ENCODE assay signal across 7 mouse cellular contexts in genomic region chr16:93832451-93833276, GRCm38 (mm10). TPM values are rescaled to one million over a fixed set of nuclear protein-coding genes. Genes with fewer than 3 reads are reported as not detected.
DNase-seq lines count a peak whose midpoint lies in the region; ATAC-seq and TF ChIP-seq lines count a peak whose summit lies in the region.

No protein-coding gene starts in this region.

- H3K4me1 ChIP-seq in heart, adult 2 months (ENCODE audit: control insufficient read depth, insufficient read depth, low read length): peaks cover 5% of the 10 kb centered on the region
- peaks cover 13% of the 10 kb centered on the region for H3K4me1 ChIP-seq in neural tube, embryonic 12.5 days

- no peak for TF ChIP-seq EP300 in heart, adult 2 months (IDR thresholded peaks at IDR 0.05; ENCODE audit: insufficient read depth, low read depth, low read length)

- under 1% methylated on average over 60 of the region's 69 CpGs for WGBS in heart, adult 2 months
- WGBS in neural tube, embryonic 12.5 days: 1% methylated on average over 67 of the region's 69 CpGs

- peaks cover 50% of the 10 kb centered on the region for H3K79me3 ChIP-seq in C2C12 (ENCODE audit: low read depth)

- peaks cover 55% of the 10 kb centered on the region for H3K79me2 ChIP-seq in C2C12 (ENCODE audit: control insufficient read depth, insufficient read depth)
- H3K79me2 ChIP-seq in heart, adult 2 months (replicated peaks; ENCODE audit: control insufficient read depth, insufficient read depth, low read length): peaks cover 5% of the 10 kb centered on the region; the same call in 1 of the 2 replicates

- peak overlapping the region; percentile 66 for H3K4me2 ChIP-seq in neural tube, embryonic 12.5 days (replicated peaks)

- ATAC-seq in common myeloid progenitor, adult 5-6 weeks (replicated peaks; ENCODE audit: low read depth, poor library complexity, severe bottlenecking): peak; percentile 45
- ATAC-seq in neural tube, embryonic 12.5 days (ENCODE audit: low FRiP score, low read depth): peak; percentile 79

- peaks cover 14% of the 10 kb centered on the region for H3K36me3 ChIP-seq in C2C12 (ENCODE audit: control insufficient read depth, insufficient read depth)
- peaks cover 6% of the 10 kb centered on the region for H3K36me3 ChIP-seq in heart, adult 2 months (ENCODE audit: control insufficient read depth, insufficient read depth, low read length)
- no peaks in the 10 kb centered on the region for H3K36me3 ChIP-seq in neural tube, embryonic 12.5 days

- peak; percentile 78 for DNase-seq in 416B (ENCODE audit: low read depth)
- no peak for DNase-seq in heart, adult 2 months
- DNase-seq in kidney, adult 8-10 months: peak; percentile 48 to 65
- peak; percentile 54 to 66 for DNase-seq in lung, adult 18-20 months

- H3K27me3 ChIP-seq in C2C12 (ENCODE audit: control insufficient read depth, insufficient read depth, insufficient read length): no peaks in the 10 kb centered on the region
- no peaks in the 10 kb centered on the region for H3K27me3 ChIP-seq in heart, adult 2 months (ENCODE audit: control insufficient read depth, insufficient read depth, low read length)
- no peaks in the 10 kb centered on the region for H3K27me3 ChIP-seq in neural tube, embryonic 12.5 days (replicated peaks)

- H3K9ac ChIP-seq in heart, adult 2 months (ENCODE audit: low read depth, low read length): peak overlapping the region; percentile 92
- peak overlapping the region; percentile 93 for H3K9ac ChIP-seq in neural tube, embryonic 12.5 days

- peak overlapping the region; percentile 88 for H3ac ChIP-seq in C2C12 (ENCODE audit: control insufficient read depth, insufficient read length, low read depth)

- no peak for TF ChIP-seq CTCF in C2C12 (IDR thresholded peaks at IDR 0.05; ENCODE audit: control insufficient read depth, insufficient read depth, insufficient read length)
- no peak for TF ChIP-seq CTCF in heart, adult 2 months (IDR thresholded peaks at IDR 0.05)

- no peak for TF ChIP-seq POLR2A in heart, adult 2 months (IDR thresholded peaks at IDR 0.05; ENCODE audit: insufficient read depth, low read depth, low read length)

- H3K27ac ChIP-seq in heart, adult 2 months: peak overlapping the region; percentile 92
- H3K27ac ChIP-seq in neural tube, embryonic 12.5 days: peak overlapping the region; percentile 93

- intact Hi-C loops in heart, adult 2 months (cut with DNase I): loop anchor here (5.0 to 10.0 kb wide), 3 partner anchors 50 to 225 kb away; partner anchors contain the start of genes Cbr1, Chaf1b and Dop1b

- H3K4me3 ChIP-seq in C2C12 (ENCODE audit: insufficient read depth, poor library complexity, severe bottlenecking): peak overlapping the region; percentile 85
- H3K4me3 ChIP-seq in heart, adult 2 months: peak overlapping the region; percentile 77
- H3K4me3 ChIP-seq in neural tube, embryonic 12.5 days: peak overlapping the region; percentile 91

- H3K9me3 ChIP-seq in neural tube, embryonic 12.5 days: no peaks in the 10 kb centered on the region

TF ChIP-seq in C2C12, 6 proteins besides CTCF, POLR2A, EP300 and RAD21:
- no peak for TF ChIP-seq MYOG (IDR thresholded peaks at IDR 0.05; ENCODE audit: control insufficient read depth, extremely low read depth, insufficient read length)
- no peak for TF ChIP-seq MYOD1 (IDR thresholded peaks at IDR 0.05; ENCODE audit: control insufficient read depth, insufficient read length, low read depth)
- TF ChIP-seq MAX (IDR thresholded peaks at IDR 0.05): no peak
- no peak for TF ChIP-seq FOSL1 (IDR thresholded peaks at IDR 0.05; ENCODE audit: insufficient read depth, low read length, poor library complexity, severe bottlenecking)
- TF ChIP-seq CEBPB (IDR thresholded peaks at IDR 0.05; ENCODE audit: low read depth): no peak
- TF ChIP-seq USF1 (IDR thresholded peaks at IDR 0.05; ENCODE audit: low read depth): no peak

RNA-seq across cellular contexts. Expression of gene Morc3, which starts 0.7 kb away (rescaled TPM):
- 8.0 TPM for polyA plus RNA-seq in C2C12 (2012; fragmentation: generic; extraction: Trizol)
- total RNA-seq in common myeloid progenitor, adult 5-6 weeks (2017): 123 and 218 TPM in 2 replicates
- 10 to 100 TPM; 15.3 to 17.3 TPM for total RNA-seq in heart, adult 2 months (2021)
- polyA plus RNA-seq in heart, adult 2 months (2012; rRNA removed): 4.8 and 11.7 TPM in 2 replicates
- polyA plus RNA-seq in neural tube, embryonic 12.5 days (2016; fragmentation: Nextera tagmentation; extraction: Ambion mirVana): 33.2 and 33.5 TPM in 2 replicates

RNA-seq across cellular contexts. Expression of gene Chaf1b, which starts 51.0 kb away (rescaled TPM):
- 55.5 TPM for polyA plus RNA-seq in C2C12 (2012; fragmentation: generic; extraction: Trizol)
- total RNA-seq in common myeloid progenitor, adult 5-6 weeks (2017): 68.7 and 85.7 TPM in 2 replicates
- total RNA-seq in heart, adult 2 months (2021): 1 to 10 TPM in 1 of 2 experiments, under 1 TPM in 1; 0.70 to 1.4 TPM
- 0.38 and 0.55 TPM in 2 replicates for polyA plus RNA-seq in heart, adult 2 months (2012; rRNA removed)
- 49.5 and 49.7 TPM in 2 replicates for polyA plus RNA-seq in neural tube, embryonic 12.5 days (2016; fragmentation: Nextera tagmentation; extraction: Ambion mirVana)

Comparison
In these comparisons a context has a peak if more than half of its experiments do, and no peak if none do; other contexts are left out.
1. DNase-seq: peak in 416B (single experiment), kidney, adult 8-10 months (2 of 2) and lung, adult 18-20 months (2 of 2); none in heart, adult 2 months (0 of 2).
2. RNA of gene Chaf1b, which starts 51.0 kb away (polyA plus RNA-seq): 55.5 TPM in C2C12 (single experiment) and 49.5 to 49.7 TPM in neural tube, embryonic 12.5 days; 0.38 to 0.55 TPM in heart, adult 2 months; every median in the first group is over 10 times any median in the second.
3. Peak in every context shown above with its lines, with median percentiles within 50 percentile points of each other: H3K4me3 ChIP-seq.